Mouse (Mus musculus) kidney, postnatal 25 days (tissue): ENCODE results near the gene Efna1.

Experiments used
- DNase-seq, 2 experiments: peaks; one replicate each; pipeline ENCODE4 v3.0.0; 2021; ENCODE audit warnings: mixed read lengths in 2 of 2

The Efna1 gene

GRCm38 (mm10) chr3:89280606-89281511 lies at the start of gene Efna1:
Gene Efna1, minus strand, starts transcription at chr3:89281142.
- DNase-seq, result peak; percentile 84 to 94

GRCm38 (mm10) chr3:89330346-89330745 lies 49.4 kb upstream of the Efna1 start:
- no peak for DNase-seq

DNA sequence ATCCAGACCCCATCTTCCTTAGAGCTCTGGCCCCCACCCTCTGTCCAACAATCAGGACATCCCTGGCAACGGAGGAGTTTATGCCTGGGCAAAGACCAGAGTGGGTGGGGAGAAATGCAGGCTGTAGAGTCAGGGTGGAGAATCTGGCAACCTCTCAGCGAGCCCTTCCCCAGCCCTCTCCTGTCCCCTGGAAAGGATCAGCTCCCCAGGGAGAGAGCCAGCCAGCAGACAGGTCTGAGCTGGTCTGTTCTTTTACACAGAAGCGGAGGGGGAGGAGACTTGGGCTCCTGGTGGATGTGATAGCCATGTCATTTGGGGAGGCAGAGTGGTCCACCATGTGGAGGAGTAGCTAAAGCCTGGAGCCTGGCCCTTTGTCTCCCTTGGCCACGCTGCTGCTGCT lies 47.7 kb upstream of the Efna1 start:
- DNase-seq, result peak in 1 of 2 experiments; percentile 46

DNA sequence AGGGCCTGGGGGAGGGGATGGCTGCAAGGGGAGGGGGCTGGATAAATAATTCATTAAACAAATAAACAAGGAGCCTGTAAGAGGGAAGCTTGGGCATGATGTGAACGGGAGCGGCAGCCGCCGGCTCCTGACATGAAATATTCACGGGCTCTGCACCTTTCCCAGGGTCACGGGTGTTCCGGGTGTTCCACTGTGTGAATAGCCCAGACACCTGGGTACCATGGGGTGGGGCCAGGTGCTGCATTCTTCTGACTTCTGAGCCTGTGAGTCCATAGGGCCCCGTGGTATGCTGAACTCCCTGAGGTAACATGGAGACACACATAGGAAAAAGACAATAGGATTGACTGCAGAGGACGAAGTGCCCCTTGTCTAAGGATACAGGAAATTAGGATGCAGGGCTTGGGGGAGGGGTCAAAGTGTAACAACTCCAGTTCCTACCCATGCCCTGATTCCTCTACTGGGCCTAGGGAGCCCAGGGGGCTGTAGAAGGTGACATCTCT lies 46.5 kb upstream of the Efna1 start:
- DNase-seq, result peak in 1 of 2 experiments; percentile 50

DNA sequence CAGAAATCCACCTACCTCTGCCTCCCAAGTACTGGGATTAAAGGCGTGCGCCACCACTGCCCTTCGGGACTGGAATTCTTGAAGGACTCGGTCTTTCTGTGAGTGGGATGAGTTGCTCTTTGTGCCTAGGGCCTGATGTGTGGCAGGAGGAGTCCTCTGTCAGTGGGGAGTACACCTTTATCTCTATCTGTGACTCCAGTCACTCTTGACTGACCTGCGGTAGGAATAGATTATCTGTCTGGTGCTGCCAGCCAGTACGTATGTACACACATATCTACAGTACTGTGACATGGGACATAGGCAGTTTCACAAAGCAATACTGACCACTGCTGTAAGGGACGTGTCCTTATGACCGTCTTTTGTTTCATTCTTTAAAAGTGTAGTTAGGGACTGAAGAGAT lies 44.9 kb upstream of the Efna1 start:
- DNase-seq, result no peak

DNA sequence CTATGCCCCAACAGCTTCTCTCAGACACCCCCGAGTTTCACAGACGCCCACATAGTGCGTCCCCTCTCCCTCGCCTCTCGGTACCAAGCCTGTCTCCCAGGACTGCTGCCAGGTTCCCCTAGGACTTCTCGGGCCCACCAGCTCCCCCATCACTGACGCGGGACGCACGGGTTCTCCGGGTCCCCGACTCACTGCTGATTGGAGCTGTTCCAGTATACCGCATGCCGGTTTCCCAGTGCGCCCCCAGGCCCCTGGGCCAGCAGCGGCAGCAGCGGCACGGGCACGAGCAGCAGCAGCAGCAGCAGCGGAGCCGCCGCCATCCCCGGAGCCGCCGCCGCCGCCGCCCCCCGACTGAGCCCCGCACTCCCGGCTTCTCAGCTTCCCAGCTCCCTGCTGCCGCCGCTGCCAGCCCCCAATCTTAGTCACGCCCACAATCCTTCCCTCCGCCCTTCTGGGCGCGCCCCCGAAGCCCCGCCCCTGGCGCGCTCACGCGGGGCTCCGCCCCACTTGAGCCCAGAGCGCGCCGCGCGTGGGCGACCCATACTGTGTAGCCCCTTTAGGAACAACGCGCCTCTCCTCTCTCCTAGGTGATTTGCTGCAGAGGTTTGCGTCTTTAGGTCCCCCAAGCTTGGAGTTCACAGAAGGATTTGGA lies 41.7 kb upstream of the Efna1 start, which contains the start of gene Efna3:
Efna3 (minus strand) TSS at position 452 of the 652 bp plus-strand sequence.
- DNase-seq, result peak; percentile 61 to 78

GRCm38 (mm10) chr3:89322131-89322500 lies 41.2 kb upstream of the Efna1 start:
- no peak for DNase-seq

GRCm38 (mm10) chr3:89321183-89322130 lies 40.5 kb upstream of the Efna1 start:
- DNase-seq, result no peak

GRCm38 (mm10) chr3:89320581-89321182 lies 39.7 kb upstream of the Efna1 start:
- peak; percentile 40 to 70 for DNase-seq

DNA sequence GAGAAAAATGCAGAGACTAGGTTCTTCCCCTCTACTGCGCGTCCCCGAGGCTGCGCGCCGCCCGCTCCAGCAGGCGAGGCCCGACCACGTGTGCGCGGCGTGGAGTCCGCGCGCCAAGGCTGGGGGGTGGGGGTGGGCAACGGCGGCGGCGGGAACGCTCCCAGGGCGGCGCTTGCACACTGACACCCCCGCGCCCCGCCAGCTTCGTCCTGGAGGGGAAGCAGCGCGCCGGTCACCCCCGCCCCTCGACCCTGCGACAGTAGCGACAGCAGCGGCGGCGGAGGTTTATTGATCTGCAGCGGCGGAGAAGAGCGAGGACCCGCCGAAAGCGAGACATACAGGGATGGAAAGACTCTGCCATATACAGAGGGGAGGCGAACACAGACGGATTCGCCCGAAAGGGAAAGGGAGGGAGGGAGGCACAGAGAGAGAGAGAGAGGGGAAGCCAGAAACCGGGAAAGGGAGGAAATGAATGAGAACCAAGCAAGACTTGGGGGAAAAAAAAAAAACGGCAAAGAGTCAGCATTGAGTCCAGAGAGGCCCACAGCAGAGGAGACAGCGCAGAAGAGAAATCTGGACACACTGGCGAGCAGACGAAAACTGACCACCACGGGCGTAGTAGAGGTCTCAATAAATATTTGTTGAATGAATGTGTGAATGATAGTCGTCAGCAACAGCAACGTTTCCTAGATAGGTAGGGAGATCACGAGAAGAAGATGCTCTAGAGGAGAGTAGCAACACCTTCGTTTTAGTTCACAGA lies 38.8 kb upstream of the Efna1 start:
- no peak for DNase-seq

GRCm38 (mm10) chr3:89318971-89319590 lies 38.1 kb upstream of the Efna1 start:
- DNase-seq, result no peak

DNA sequence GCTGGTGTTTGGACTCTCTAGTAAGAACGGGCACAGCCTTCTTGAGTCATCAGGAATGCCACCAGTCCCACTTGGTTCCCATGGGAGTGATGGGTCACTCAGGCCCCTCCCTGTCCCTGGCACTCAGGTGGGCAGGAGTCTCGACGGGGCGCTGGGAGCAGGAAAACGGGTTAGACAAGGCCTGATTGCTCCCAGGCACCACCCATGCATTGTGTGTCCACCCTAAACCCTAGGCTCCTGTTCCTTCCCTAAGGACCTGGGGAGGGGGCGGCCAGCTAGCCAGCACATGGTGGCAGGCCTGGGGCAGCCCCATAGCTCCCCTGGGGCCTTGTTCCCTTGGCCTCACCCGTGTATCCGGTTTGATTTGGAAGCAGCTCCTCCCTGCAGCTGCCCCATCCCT lies 37.4 kb upstream of the Efna1 start:
- no peak for DNase-seq

- DNase-seq, result no peak
Measured at GRCm38 (mm10) chr3:89317246-89317645, 36.3 kb upstream of the Efna1 start.

DNA sequence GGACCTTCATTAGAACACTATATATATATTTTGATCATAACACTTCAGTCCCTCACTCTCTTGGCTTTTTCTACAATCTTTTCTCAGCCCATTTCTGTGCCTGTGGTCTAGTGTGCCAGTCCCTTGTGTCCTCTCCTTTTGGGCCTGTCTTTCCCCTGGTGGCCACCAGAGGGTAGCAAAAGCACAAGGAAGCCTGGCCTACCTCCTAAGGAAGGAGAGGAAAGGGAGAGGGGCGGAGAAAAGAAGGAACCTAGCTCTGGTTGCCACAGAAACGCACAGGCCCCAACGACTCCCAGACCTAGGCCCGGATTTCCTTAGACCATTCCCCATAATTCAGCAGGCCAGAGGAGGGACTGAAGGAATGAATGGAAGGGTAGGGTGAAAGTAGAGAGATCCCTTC lies 35.9 kb upstream of the Efna1 start:
- peak; percentile 90 to 93 for DNase-seq

- DNase-seq, result peak in 1 of 2 experiments; percentile 51
Measured at GRCm38 (mm10) chr3:89315930-89316831, 35.2 kb upstream of the Efna1 start.

GRCm38 (mm10) chr3:89315195-89315929 lies 34.4 kb upstream of the Efna1 start:
- peak; percentile 87 to 91 for DNase-seq

DNA sequence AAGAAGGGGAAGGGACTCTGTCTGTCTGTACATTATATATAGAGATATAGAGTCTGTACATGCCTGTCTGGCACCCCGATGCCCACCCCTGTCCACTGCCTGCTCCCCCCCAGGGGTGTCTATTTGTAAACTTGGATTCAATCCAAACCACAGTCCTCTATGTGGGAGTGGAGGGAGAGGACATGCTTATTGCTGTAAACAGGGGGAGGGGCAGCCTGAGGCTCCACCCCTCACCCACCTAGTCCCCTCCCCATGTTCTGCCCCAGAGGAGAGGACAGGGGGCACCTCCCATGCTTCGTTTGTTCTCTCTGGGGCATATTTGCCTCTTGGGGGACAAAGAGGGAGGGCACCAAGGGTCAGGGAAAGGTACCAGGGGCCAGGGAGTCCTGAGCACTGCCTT lies 33.8 kb upstream of the Efna1 start:
- DNase-seq, result peak in 1 of 2 experiments; percentile 45

GRCm38 (mm10) chr3:89314340-89314739 lies 33.4 kb upstream of the Efna1 start:
- DNase-seq, result no peak

DNA sequence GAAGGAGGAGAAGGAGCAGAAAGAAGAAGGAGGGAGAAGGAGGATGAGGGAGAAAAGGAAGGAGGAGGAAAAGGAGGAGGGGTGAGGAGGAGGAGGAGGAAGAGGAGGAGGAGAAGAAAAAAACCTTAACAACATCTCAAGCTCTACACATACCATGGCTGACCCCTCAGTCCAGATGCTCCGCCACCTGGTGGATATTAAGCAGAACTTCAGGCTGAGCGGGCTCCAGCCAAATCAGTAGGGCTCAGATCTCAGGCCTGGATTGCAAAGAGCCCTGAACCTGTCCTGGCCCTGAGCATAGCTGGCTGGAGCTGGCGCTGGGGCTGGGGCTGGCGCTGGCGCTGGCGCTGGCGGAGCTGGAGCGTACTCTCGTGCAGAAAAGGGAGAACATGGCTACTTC lies 27.1 kb upstream of the Efna1 start:
- peak; percentile 75 to 83 for DNase-seq
